Comparison of ENCODE assay signal across 10 mouse cellular contexts in the genomic region with DNA sequence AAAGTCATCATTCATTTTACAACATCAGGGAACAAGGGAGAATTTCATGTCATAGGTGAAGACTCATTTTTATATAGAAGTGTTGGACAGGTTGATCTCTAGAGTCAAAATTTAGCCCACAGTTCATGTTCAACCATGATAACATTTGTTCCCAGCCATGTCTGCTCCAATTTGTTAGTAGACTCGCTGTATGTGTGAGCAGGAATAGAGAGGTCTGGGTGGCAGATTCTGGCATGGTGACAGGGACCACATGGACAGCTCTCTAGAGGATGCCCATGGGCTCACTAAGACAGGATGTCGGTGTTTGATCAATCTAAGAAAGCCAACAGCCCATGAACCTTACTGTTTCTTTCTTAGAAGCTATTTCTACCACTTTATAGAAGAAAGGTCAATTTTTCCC.
"Had no signal": no experiment of that assay in that cellular context is flagged by ENCODE, and none has a peak within 500 bp of the region (broad histone marks: within the 10 kb centered on the region; RNA-seq: fewer than 3 reads in every experiment).

No protein-coding gene starts in this region.

- H3K4me3 ChIP-seq: limb, embryonic 15.5 days; midbrain, embryonic 13.5 days had no signal

- DNase-seq: kidney, adult 18-20 months; kidney, postnatal 10 days; lung, embryonic 14.5 days; lung, postnatal 10 days; right cerebral cortex, postnatal 14 days; thymus, adult 18-20 months; thymus, postnatal 14 days had no signal

- H3K36me3 ChIP-seq: limb, embryonic 15.5 days; midbrain, embryonic 13.5 days had no signal

- H3K4me2 ChIP-seq: limb, embryonic 15.5 days; lung, embryonic 14.5 days; midbrain, embryonic 13.5 days had no signal

- H3K9ac ChIP-seq: limb, embryonic 15.5 days; lung, embryonic 14.5 days; midbrain, embryonic 13.5 days had no signal

- ATAC-seq: midbrain, embryonic 13.5 days had no signal

- H3K27ac ChIP-seq: limb, embryonic 15.5 days; macrophage; midbrain, embryonic 13.5 days had no signal

- H3K9me3 ChIP-seq: limb, embryonic 15.5 days; midbrain, embryonic 13.5 days had no signal

- H3K27me3 ChIP-seq: limb, embryonic 15.5 days; midbrain, embryonic 13.5 days had no signal
